Mouse (Mus musculus) MEL (cell line): ENCODE results near the gene Aldh5a1.

Source experiments
- CTCF ChIP-seq, 3 experiments: IDR thresholded peaks in 2 of 3; conservative IDR thresholded peaks in 1 of 3; 2 replicates each; pipeline ENCODE4 v1.5.1; 2011 to 2012; ENCODE audit warnings: low read length in 3 of 3, low read depth in 2 of 3, mild to moderate bottlenecking in 2 of 3, improper control_type of control experiment in 1 of 3, inconsistent platforms in 1 of 3, mixed read lengths in 1 of 3, moderate library complexity in 1 of 3; ENCODE audit not compliant: control insufficient read depth in 1 of 3, insufficient read depth in 1 of 3, poor library complexity in 1 of 3, severe bottlenecking in 1 of 3
- EP300 ChIP-seq, 2 experiments: IDR thresholded peaks; 2 replicates each; pipeline ENCODE4 v1.6.1; 2011; ENCODE audit warnings: improper control_type of control experiment in 2 of 2, low read length in 2 of 2, low read depth in 1 of 2, mild to moderate bottlenecking in 1 of 2
- MAFK ChIP-seq: IDR thresholded peaks from 2 replicates; pipeline ENCODE4 v1.6.1; 2011; ENCODE audit warnings: low read depth, mild to moderate bottlenecking, low read length, improper control_type of control experiment, borderline replicate concordance
- POLR2A ChIP-seq, 2 experiments: IDR thresholded peaks; 2 replicates each; pipeline ENCODE4 v1.6.1; 2011 to 2012; ENCODE audit warnings: low read length in 2 of 2, mild to moderate bottlenecking in 2 of 2, control low read depth in 1 of 2, improper control_type of control experiment in 1 of 2, low read depth in 1 of 2, moderate library complexity in 1 of 2; ENCODE audit not compliant: control insufficient read depth in 1 of 2, insufficient read depth in 1 of 2, poor library complexity in 1 of 2
- RAD21 ChIP-seq: IDR thresholded peaks from 2 replicates; pipeline ENCODE4 v1.6.1; 2011; ENCODE audit warnings: mild to moderate bottlenecking, low read depth, low read length, improper control_type of control experiment

GRCm38 (mm10) chr13:24936772-24937107, 721 bp downstream of the Aldh5a1 start:
- TF ChIP-seq RAD21 (no peak), POLR2A (IDR thresholded peaks at IDR 0.05; ENCODE audit: control insufficient read depth in 1 of 2, insufficient read depth in 1 of 2, low read depth in 1 of 2, low read length in 2 of 2, poor library complexity in 1 of 2) (no peak), MAFK (no peak), CTCF (IDR thresholded peaks at IDR 0.05 in 2 of 3, conservative IDR thresholded peaks at IDR 0.05 in 1 of 3; ENCODE audit: control insufficient read depth in 1 of 3, insufficient read depth in 1 of 3, low read depth in 2 of 3, low read length in 3 of 3, poor library complexity in 1 of 3, severe bottlenecking in 1 of 3) (no peak), EP300 (IDR thresholded peaks at IDR 0.05; ENCODE audit: low read depth in 1 of 2, low read length in 2 of 2) (no peak)
